Mouse (Mus musculus) heart, adult 2 months (tissue): Measurements from ENCODE around the gene Ctf1.

Experiments used
- CTCF ChIP-seq: fragments of 200-600 bp; IDR thresholded peaks from 2 replicates; pipeline ENCODE4 v1.8.1; 2022; ENCODE audit warnings: antibody characterized with exemption, mild to moderate bottlenecking, moderate library complexity
- EP300 ChIP-seq: fragments of 200-500 bp; IDR thresholded peaks from 2 replicates; pipeline ENCODE4 v1.6.1; 2011; ENCODE audit warnings: low read depth, low read length, control low read depth; ENCODE audit not compliant: insufficient read depth
- POLR2A ChIP-seq: fragments of 200-500 bp; IDR thresholded peaks from 2 replicates; pipeline ENCODE4 v1.6.1; 2011; ENCODE audit warnings: mild to moderate bottlenecking, low read depth, low read length, control low read depth; ENCODE audit not compliant: insufficient read depth

DNA sequence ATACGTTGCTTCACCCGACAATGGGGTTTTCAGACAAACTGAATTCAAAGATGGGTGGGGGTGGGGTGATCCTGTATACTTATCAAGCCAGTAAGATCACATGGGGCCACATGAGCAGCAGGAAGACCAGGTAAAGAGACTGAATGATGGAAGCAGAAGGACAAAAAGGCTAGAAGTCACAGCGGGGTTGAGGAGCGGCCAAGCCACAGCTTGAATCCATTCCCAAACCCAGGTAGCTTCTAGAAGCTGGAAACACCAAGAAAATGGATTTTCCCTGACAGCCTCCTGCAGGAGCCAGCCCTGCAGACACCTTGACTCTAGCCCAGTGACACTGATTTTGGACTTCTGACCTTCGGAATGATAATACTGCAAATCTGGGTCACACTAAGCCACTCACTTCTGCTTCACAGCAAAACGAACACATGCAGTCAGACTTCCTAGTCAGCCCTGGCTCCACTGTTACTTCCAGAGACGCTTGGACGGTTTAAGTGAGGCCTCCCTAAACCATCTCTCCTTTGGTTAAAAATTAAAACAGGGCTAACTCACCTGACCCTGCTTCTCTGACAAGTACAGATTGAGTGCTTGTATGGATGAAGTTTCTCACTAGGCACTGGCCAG, 8.9 kb upstream of the Ctf1 start:
- no peak for TF ChIP-seq CTCF
- TF ChIP-seq EP300: no peak
- TF ChIP-seq POLR2A: no peak
